Mouse (Mus musculus) lung, adult 2 months (tissue): ENCODE results near the gene Rrp12.

Experiments
- CTCF ChIP-seq: fragments of 200-500 bp; IDR thresholded peaks from 2 replicates; pipeline ENCODE4 v1.5.1; 2011; ENCODE audit warnings: mild to moderate bottlenecking, low read length, control low read depth; ENCODE audit not compliant: insufficient read depth
- POLR2A ChIP-seq: fragments of 200-500 bp; IDR thresholded peaks from 2 replicates; pipeline ENCODE4 v1.6.1; 2011; ENCODE audit warnings: low read depth, mild to moderate bottlenecking, control low read depth, low read length, borderline replicate concordance; ENCODE audit errors: extremely low read depth

DNA sequence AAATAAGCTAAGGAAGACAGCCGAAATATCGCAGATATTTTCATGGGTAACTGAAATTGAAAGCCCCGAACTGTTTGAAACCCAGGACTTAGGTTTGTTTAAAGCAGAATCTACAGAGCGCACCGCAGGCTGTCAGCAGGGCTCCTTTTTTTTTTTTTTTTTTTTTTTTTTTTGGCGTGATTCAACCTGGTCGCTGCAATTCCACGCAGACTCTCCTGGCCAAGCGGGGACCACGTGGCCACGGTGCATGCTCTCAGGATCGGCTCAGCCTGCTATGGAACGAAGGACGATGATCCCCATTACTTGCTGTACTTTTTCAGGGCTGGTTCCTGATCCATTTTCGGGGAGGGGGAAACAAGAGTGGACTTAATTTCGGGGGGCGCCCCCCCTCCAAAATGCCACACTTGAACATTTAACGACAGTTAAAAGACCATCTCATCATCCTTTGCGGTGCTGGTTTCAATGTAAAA lies 64.8 kb downstream of the Rrp12 start:
- TF ChIP-seq POLR2A (no peak), CTCF (no peak)
